Mouse (Mus musculus): ENCODE measurements around the gene Adgrl2.

DNA sequence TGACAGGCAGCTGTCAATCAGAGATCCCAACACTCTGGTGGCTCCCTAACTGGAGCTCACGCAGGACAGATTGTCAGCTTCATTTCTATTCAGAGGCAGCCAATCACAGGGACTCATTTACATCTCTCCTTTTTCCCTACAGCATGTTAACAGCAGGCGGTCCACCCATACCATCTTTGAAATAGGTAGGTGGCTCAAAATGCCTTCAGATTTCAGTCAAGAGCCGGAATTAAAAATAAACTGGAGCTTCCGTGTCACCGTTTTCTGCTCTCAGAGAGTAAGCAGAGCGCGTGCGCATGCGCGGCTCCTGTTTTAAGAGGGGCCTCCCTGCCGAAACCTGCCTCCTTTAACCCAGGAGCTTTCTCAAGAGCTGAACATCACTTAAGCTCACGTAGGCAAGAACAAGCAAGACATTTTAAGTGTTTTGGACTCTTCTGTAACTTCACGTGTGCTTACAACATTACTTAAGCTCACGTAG lies 67.7 kb downstream of the Adgrl2 start:
- TF ChIP-seq CTCF (IDR thresholded peaks at IDR 0.05; ENCODE audit: insufficient read depth, low read depth, low read length) (no peak), POLR2A (IDR thresholded peaks at IDR 0.05; ENCODE audit: insufficient read depth, low read depth, low read length) (no peak)

All from olfactory bulb, adult 2 months (tissue).